Mouse (Mus musculus) kidney, adult 2 months (tissue): ENCODE measurements at regions not wholly inside any gene's neighbourhood (a gene's known extent, or its start where the extent isn't known, plus 50 kb on each side); places are given as distances from the start of the nearest gene placed in this dataset.

ENCODE experiments used
- CTCF ChIP-seq: fragments of 200-500 bp; conservative IDR thresholded peaks from 2 replicates; pipeline ENCODE4 v1.5.1; 2011; ENCODE audit warnings: low read depth, mild to moderate bottlenecking, control low read depth, low read length, moderate library complexity, mixed read lengths; ENCODE audit not compliant: insufficient read depth, insufficient read length
- POLR2A ChIP-seq: fragments of 200-500 bp; IDR thresholded peaks from one replicate; pipeline ENCODE4 v1.6.1; 2011; ENCODE audit warnings: low read depth, low read length, control low read depth

DNA sequence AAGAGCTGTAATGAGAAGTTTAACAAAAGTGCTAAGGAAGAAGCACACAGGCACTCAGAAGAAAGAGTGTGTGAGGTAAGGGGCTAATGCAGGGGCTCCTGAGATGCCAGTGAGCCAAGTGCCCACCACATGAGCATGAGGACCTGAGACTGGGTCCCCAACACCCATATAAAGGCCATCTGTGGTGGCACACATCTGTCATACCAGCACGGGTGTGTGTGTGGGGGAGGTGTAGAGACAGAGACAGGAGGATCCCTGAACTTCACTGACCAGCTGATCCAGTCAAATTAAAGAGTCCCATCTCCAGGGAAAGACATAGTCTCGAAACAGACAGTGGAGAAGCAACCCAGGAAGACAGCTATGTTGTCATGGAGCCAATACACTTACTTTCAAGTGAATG lies 70.6 kb upstream of the Gli2 start:
- TF ChIP-seq CTCF = no peak
- TF ChIP-seq POLR2A = no peak
